Mouse (Mus musculus) ES-Bruce4 (cell line): ENCODE results near the gene Abcc9.

Experiments used
- CTCF ChIP-seq: IDR thresholded peaks from one replicate; pipeline ENCODE4 v1.8.1; 2011; ENCODE audit warnings: low read depth, low read length
- POLR2A ChIP-seq: IDR thresholded peaks from one replicate; pipeline ENCODE4 v1.8.1; 2011; ENCODE audit warnings: low read length; ENCODE audit not compliant: insufficient read depth

GRCm38 (mm10) chr6:142645474-142645873 is 56.6 kb downstream of the Abcc9 start:
- TF ChIP-seq POLR2A (no peak), CTCF (no peak)
